Mouse (Mus musculus): ENCODE measurements around the gene Cep164.

The Cep164 gene

GRCm38 (mm10) chr9:45806847-45807246 lies 21.6 kb downstream of the Cep164 start:
- no peak for TF ChIP-seq GATA4 (IDR thresholded peaks at IDR 0.05; ENCODE audit: insufficient replicate concordance, low read length)

- no peak for TF ChIP-seq GATA4 (IDR thresholded peaks at IDR 0.05; ENCODE audit: insufficient replicate concordance, low read length)
These were observed 25.3 kb downstream of the Cep164 start for GRCm38 (mm10) chr9:45803070-45803774.

- TF ChIP-seq GATA4 (IDR thresholded peaks at IDR 0.05; ENCODE audit: insufficient replicate concordance, low read length), result no peak
These were observed 29.1 kb downstream of the Cep164 start for GRCm38 (mm10) chr9:45799402-45799801.

GRCm38 (mm10) chr9:45798467-45799164 lies 29.9 kb downstream of the Cep164 start:
- no peak for TF ChIP-seq GATA4 (IDR thresholded peaks at IDR 0.05; ENCODE audit: insufficient replicate concordance, low read length)

GRCm38 (mm10) chr9:45797271-45797670 lies 31.2 kb downstream of the Cep164 start:
- no peak for TF ChIP-seq GATA4 (IDR thresholded peaks at IDR 0.05; ENCODE audit: insufficient replicate concordance, low read length)

- TF ChIP-seq GATA4 (IDR thresholded peaks at IDR 0.05; ENCODE audit: insufficient replicate concordance, low read length), result no peak
These were observed 32.8 kb downstream of the Cep164 start for GRCm38 (mm10) chr9:45795722-45796121.

GRCm38 (mm10) chr9:45793697-45794096 lies 34.8 kb downstream of the Cep164 start:
- no peak for TF ChIP-seq GATA4 (IDR thresholded peaks at IDR 0.05; ENCODE audit: insufficient replicate concordance, low read length)

GRCm38 (mm10) chr9:45792235-45792634 lies 36.3 kb downstream of the Cep164 start:
- no peak for TF ChIP-seq GATA4 (IDR thresholded peaks at IDR 0.05; ENCODE audit: insufficient replicate concordance, low read length)

GRCm38 (mm10) chr9:45791456-45792142 lies 36.9 kb downstream of the Cep164 start:
- no peak for TF ChIP-seq GATA4 (IDR thresholded peaks at IDR 0.05; ENCODE audit: insufficient replicate concordance, low read length)

GRCm38 (mm10) chr9:45788405-45788804 lies 40.1 kb downstream of the Cep164 start:
- TF ChIP-seq GATA4 (IDR thresholded peaks at IDR 0.05; ENCODE audit: insufficient replicate concordance, low read length), result no peak

GRCm38 (mm10) chr9:45787547-45787946 lies 40.9 kb downstream of the Cep164 start:
- no peak for TF ChIP-seq GATA4 (IDR thresholded peaks at IDR 0.05; ENCODE audit: insufficient replicate concordance, low read length)

- TF ChIP-seq GATA4 (IDR thresholded peaks at IDR 0.05; ENCODE audit: insufficient replicate concordance, low read length), result no peak
These were observed 41.4 kb downstream of the Cep164 start for GRCm38 (mm10) chr9:45787071-45787470.

- TF ChIP-seq GATA4 (IDR thresholded peaks at IDR 0.05; ENCODE audit: insufficient replicate concordance, low read length), result no peak
These were observed 45.0 kb downstream of the Cep164 start for GRCm38 (mm10) chr9:45783249-45784069.

- no peak for TF ChIP-seq GATA4 (IDR thresholded peaks at IDR 0.05; ENCODE audit: insufficient replicate concordance, low read length)
These were observed 49.3 kb downstream of the Cep164 start for GRCm38 (mm10) chr9:45779201-45779600.

GRCm38 (mm10) chr9:45774088-45774487 lies 54.4 kb downstream of the Cep164 start:
- TF ChIP-seq GATA4 (IDR thresholded peaks at IDR 0.05; ENCODE audit: insufficient replicate concordance, low read length), result no peak

All from liver, adult (tissue).